Mouse (Mus musculus) CD4-positive, CD25-positive, alpha-beta regulatory T cell, adult 2 months (primary cell): ENCODE results near the gene Naglu.
A peak's percentile ranks its signal among the peaks of the same experiment; 100 is the strongest.
"Not testable (repeated sequence)": the region's sequence is repeated elsewhere in the genome, so short reads cannot be mapped to it uniquely, and the experiment has no call there.

Experiments
- DNase-seq: peaks from one replicate; pipeline ENCODE4 v3.0.0-alpha.2; 2012; ENCODE audit warnings: low read depth, low spot score

Naglu gene

GRCm38 (mm10) chr11:101120545-101121188 is 50.9 kb downstream of the Naglu start:
- no peak for DNase-seq

- not testable (repeated sequence) for DNase-seq
Observed at GRCm38 (mm10) chr11:101124494-101124893, 54.7 kb downstream of the Naglu start.

- DNase-seq: not testable (repeated sequence)
Observed at GRCm38 (mm10) chr11:101125008-101125407, 55.2 kb downstream of the Naglu start.

- peak; percentile 36 for DNase-seq
Observed at GRCm38 (mm10) chr11:101127075-101127474, 57.3 kb downstream of the Naglu start.
